Mouse (Mus musculus): ENCODE measurements around the gene A430005L14Rik. TPM values are rescaled to one million over a fixed set of nuclear protein-coding genes. Genes with fewer than 3 reads are reported as not detected.

A430005L14Rik gene
- total and polyA plus RNA-seq, 2 experiments from 2014 or later: 38.4 to 50.4 TPM

DNA sequence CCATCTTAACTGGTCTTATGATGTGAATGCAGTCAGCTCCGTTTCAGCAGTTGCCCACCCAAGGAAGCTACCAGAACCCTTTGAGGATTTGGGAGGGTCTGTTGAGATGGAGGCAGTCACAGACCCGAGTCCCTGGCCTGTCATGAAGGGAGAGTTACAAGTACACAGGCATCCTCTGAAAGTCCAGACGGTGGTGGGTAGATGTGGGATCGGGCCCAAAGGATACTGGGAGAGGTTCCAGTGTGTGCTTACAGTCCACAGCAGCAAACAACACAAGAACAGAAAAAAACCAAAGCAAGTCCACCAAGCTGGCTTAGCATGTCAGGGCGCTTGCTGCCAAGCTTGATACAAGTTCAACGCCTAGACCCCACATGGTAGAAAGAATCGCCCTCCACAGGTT, 5.6 kb downstream of the A430005L14Rik start:
- peaks cover 57% of the 10 kb centered on the region for H3K36me3 ChIP-seq (ENCODE audit: insufficient read depth, low read length)
- peaks cover 4% of the 10 kb centered on the region; the same call in 1 of the 2 replicates for H3K4me1 ChIP-seq (ENCODE audit: insufficient read depth, low read length)
- no peak overlapping the region for H3K4me2 ChIP-seq (ENCODE audit: low read depth, low read length, poor library complexity, severe bottlenecking)
- DNase-seq (ENCODE audit: low spot score) (no peak), ATAC-seq (ENCODE audit: low FRiP score) (no peak)
- H3K4me3 ChIP-seq (ENCODE audit: low read depth, low read length): no peak overlapping the region
- no peak overlapping the region for H3K9ac ChIP-seq (replicated peaks; ENCODE audit: low read length, poor library complexity, severe bottlenecking)
- no peaks in the 10 kb centered on the region for H3K9me3 ChIP-seq (ENCODE audit: low read length)
- no peaks in the 10 kb centered on the region for H3K27me3 ChIP-seq (ENCODE audit: insufficient read depth, low read length)
- no peak overlapping the region for H3K27ac ChIP-seq (ENCODE audit: low read depth, low read length)
- TF ChIP-seq CTCF (IDR thresholded peaks at IDR 0.05): no peak
- 83% methylated on average over 7 of the region's 7 CpGs for WGBS

- no peak for TF ChIP-seq CTCF (IDR thresholded peaks at IDR 0.05)
- Histone ChIP-seq H3K4me3 (ENCODE audit: low read depth, low read length) (no peak overlapping the region), H3K36me3 (ENCODE audit: insufficient read depth, low read length) (peaks cover 69% of the 10 kb centered on the region), H3K9me3 (ENCODE audit: low read length) (no peaks in the 10 kb centered on the region), H3K9ac (replicated peaks; ENCODE audit: low read length, poor library complexity, severe bottlenecking) (no peak overlapping the region), H3K4me2 (ENCODE audit: low read depth, low read length, poor library complexity, severe bottlenecking) (no peak overlapping the region), H3K27me3 (ENCODE audit: insufficient read depth, low read length) (no peaks in the 10 kb centered on the region), H3K27ac (ENCODE audit: low read depth, low read length) (no peak overlapping the region), H3K4me1 (ENCODE audit: insufficient read depth, low read length) (no peaks in the 10 kb centered on the region)
- WGBS: 91% methylated on average over 5 of the region's 5 CpGs
- ATAC-seq (ENCODE audit: low FRiP score) (no peak), DNase-seq (ENCODE audit: low spot score) (no peak)
Observed at GRCm38 (mm10) chr4:153966651-153967050, 9.6 kb downstream of the A430005L14Rik start.

- DNase-seq (ENCODE audit: low spot score) (no peak), ATAC-seq (ENCODE audit: low FRiP score) (no peak)
- WGBS: 82% methylated on average over 2 of the region's 2 CpGs
- Histone ChIP-seq H3K4me3 (ENCODE audit: low read depth, low read length) (no peak overlapping the region), H3K9ac (replicated peaks; ENCODE audit: low read length, poor library complexity, severe bottlenecking) (no peak overlapping the region), H3K36me3 (ENCODE audit: insufficient read depth, low read length) (peaks cover 61% of the 10 kb centered on the region), H3K27me3 (ENCODE audit: insufficient read depth, low read length) (no peaks in the 10 kb centered on the region), H3K4me2 (ENCODE audit: low read depth, low read length, poor library complexity, severe bottlenecking) (no peak overlapping the region), H3K27ac (ENCODE audit: low read depth, low read length) (no peak overlapping the region), H3K4me1 (ENCODE audit: insufficient read depth, low read length) (no peaks in the 10 kb centered on the region), H3K9me3 (ENCODE audit: low read length) (no peaks in the 10 kb centered on the region)
- no peak for TF ChIP-seq CTCF (IDR thresholded peaks at IDR 0.05)
Observed at GRCm38 (mm10) chr4:153967556-153967955, 10.5 kb downstream of the A430005L14Rik start.

- ATAC-seq (ENCODE audit: low FRiP score) (no peak), DNase-seq (ENCODE audit: low spot score) (no peak)
- Histone ChIP-seq H3K4me1 (ENCODE audit: insufficient read depth, low read length) (no peaks in the 10 kb centered on the region), H3K27ac (ENCODE audit: low read depth, low read length) (no peak overlapping the region), H3K4me3 (ENCODE audit: low read depth, low read length) (no peak overlapping the region), H3K36me3 (ENCODE audit: insufficient read depth, low read length) (peaks cover 58% of the 10 kb centered on the region), H3K4me2 (ENCODE audit: low read depth, low read length, poor library complexity, severe bottlenecking) (no peak overlapping the region), H3K9ac (replicated peaks; ENCODE audit: low read length, poor library complexity, severe bottlenecking) (no peak overlapping the region), H3K9me3 (ENCODE audit: low read length) (no peaks in the 10 kb centered on the region), H3K27me3 (ENCODE audit: insufficient read depth, low read length) (no peaks in the 10 kb centered on the region)
- 91% methylated on average over 2 of the region's 2 CpGs for WGBS
- peak; percentile 49 for TF ChIP-seq CTCF (IDR thresholded peaks at IDR 0.05)
Observed at GRCm38 (mm10) chr4:153968063-153968462, 11.0 kb downstream of the A430005L14Rik start.

GRCm38 (mm10) chr4:153974431-153975291, 17.6 kb downstream of the A430005L14Rik start, which contains the start of the genes Dffb and Cep104:
Gene Dffb, minus strand, starts transcription at chr4:153975126.
Gene Cep104, plus strand, starts transcription at chr4:153975194.
- ATAC-seq (ENCODE audit: low FRiP score): peak; percentile 96
- H3K4me1 ChIP-seq (ENCODE audit: insufficient read depth, low read length): peaks cover 9% of the 10 kb centered on the region; the same call in 1 of the 2 replicates
- no peaks in the 10 kb centered on the region for H3K27me3 ChIP-seq (ENCODE audit: insufficient read depth, low read length)
- peak; percentile 95 for DNase-seq (ENCODE audit: low spot score)
- under 1% methylated on average over 68 of the region's 68 CpGs for WGBS
- peak within 1 kb of the TSS; percentile 70 for H3K27ac ChIP-seq (ENCODE audit: low read depth, low read length)
- TF ChIP-seq CTCF (IDR thresholded peaks at IDR 0.05): no peak
- H3K4me2 ChIP-seq (ENCODE audit: low read depth, low read length, poor library complexity, severe bottlenecking): peak within 1 kb of the TSS; percentile 88
- H3K9ac ChIP-seq (replicated peaks; ENCODE audit: low read length, poor library complexity, severe bottlenecking): peak within 1 kb of the TSS; percentile 79
- peaks cover 27% of the 10 kb centered on the region for H3K36me3 ChIP-seq (ENCODE audit: insufficient read depth, low read length)
- H3K4me3 ChIP-seq (ENCODE audit: low read depth, low read length): peak within 1 kb of the TSS; percentile 96
- no peaks in the 10 kb centered on the region for H3K9me3 ChIP-seq (ENCODE audit: low read length)

DNA sequence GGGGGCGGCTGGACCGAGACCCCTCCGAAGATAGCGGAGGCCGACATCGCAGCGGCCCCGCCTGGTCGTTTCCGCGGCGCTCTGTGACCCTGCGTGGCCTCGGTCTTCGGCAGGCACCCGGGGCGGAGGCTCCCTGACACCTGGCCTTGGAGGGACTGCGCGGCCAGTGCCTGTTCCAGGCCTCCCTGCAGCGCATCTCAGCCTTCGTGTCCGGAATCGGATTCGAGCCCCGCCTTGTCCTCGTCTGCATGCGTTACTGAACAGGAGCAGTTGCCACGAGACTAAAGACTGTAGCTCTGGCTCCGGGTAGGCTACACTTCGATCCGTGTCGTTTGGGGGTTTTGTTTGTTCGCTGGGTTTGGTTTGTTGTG, 18.2 kb downstream of the A430005L14Rik start:
- WGBS: 1% methylated on average over 33 of the region's 33 CpGs
- DNase-seq (ENCODE audit: low spot score): peak; percentile 30
- H3K27ac ChIP-seq (ENCODE audit: low read depth, low read length): peak overlapping the region; percentile 70

More for the DNA sequence above, 18.2 kb downstream of the A430005L14Rik start:
- Histone ChIP-seq H3K4me1 (ENCODE audit: insufficient read depth, low read length) (peaks cover 9% of the 10 kb centered on the region; the same call in 1 of the 2 replicates), H3K36me3 (ENCODE audit: insufficient read depth, low read length) (peaks cover 27% of the 10 kb centered on the region), H3K9ac (replicated peaks; ENCODE audit: low read length, poor library complexity, severe bottlenecking) (peak overlapping the region; percentile 79), H3K9me3 (ENCODE audit: low read length) (no peaks in the 10 kb centered on the region), H3K4me3 (ENCODE audit: low read depth, low read length) (peak overlapping the region; percentile 96), H3K4me2 (ENCODE audit: low read depth, low read length, poor library complexity, severe bottlenecking) (peak overlapping the region; percentile 88), H3K27me3 (ENCODE audit: insufficient read depth, low read length) (no peaks in the 10 kb centered on the region)
- peak; percentile 64; the same call in 1 of the 2 replicates for ATAC-seq (ENCODE audit: low FRiP score)
- TF ChIP-seq CTCF (IDR thresholded peaks at IDR 0.05): no peak
